Mouse (Mus musculus) frontal cortex, adult (tissue): ENCODE measurements around the gene Tspyl1.

Source experiments
- ATAC-seq: cut with Nextera tagmentation; 2 replicates; pipeline ENCODE4 v1.9.2; 2017; ENCODE audit warnings: mild to moderate bottlenecking, moderate library complexity, mixed read lengths; ENCODE audit not compliant: low TSS enrichment

Gene Tspyl1

DNA sequence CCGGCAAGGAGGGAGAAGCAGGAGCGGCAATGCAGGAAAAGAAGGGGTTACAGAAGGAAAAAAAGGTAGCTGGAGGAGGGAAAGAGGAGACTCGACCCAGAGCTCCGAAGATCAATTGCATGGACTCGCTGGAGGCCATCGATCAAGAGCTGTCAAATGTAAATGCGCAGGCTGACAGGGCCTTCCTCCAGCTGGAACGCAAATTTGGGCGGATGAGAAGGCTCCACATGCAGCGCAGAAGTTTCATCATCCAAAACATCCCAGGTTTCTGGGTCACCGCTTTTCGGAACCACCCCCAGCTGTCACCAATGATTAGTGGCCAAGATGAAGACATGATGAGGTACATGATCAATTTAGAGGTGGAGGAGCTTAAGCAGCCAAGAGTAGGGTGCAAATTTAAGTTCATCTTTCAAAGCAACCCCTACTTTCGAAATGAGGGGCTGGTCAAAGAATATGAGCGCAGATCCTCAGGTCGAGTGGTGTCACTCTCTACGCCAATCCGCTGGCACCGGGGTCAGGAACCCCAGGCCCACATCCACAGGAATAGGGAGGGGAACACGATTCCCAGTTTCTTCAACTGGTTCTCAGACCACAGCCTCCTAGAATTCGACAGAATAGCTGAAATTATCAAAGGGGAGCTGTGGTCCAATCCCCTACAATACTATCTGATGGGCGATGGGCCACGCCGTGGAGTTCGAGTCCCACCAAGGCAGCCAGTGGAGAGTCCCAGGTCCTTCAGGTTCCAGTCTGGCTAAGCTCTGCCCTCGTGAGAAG lies 16.2 kb downstream of the Tspyl1 start:
- peak; percentile 12 for ATAC-seq

DNA sequence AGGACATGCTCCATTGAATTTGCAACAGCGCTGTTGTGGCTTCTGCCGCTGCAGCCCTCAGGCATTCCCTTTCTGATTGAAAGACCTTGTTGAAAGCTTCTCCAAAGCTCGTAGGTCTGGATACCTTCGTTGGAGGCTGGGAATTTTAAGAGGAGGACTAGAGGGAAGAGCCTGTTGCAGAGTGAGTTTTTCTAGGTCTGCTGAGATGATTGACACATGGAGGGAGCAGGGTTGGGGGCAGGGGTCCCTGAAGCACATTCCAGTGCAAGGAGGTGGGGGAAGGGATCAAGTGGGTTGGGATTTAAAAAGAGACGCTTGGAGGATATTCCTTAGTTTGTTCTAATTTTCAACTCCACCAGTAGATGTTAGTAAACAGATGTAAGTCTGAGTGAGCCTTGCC lies 18.4 kb downstream of the Tspyl1 start:
- no peak for ATAC-seq

DNA sequence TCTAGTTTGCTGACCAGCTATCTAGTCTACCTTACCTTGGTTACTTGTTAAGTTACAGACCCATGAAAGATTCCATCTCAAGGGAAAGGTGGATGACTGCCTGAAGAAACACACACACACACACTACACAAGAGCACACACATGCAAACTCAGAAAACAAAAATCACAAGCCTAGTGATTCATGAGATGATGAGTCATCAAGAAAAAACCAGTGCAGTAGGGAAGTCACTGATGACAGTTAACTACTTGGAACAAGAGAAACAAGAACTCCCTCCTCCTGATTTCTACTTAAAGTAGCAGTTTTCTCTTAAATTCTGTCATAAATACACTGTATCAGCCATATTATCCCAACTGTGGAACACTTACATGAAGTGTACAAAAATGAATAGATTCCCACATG lies 25.1 kb downstream of the Tspyl1 start:
- peak; percentile 62 for ATAC-seq

DNA sequence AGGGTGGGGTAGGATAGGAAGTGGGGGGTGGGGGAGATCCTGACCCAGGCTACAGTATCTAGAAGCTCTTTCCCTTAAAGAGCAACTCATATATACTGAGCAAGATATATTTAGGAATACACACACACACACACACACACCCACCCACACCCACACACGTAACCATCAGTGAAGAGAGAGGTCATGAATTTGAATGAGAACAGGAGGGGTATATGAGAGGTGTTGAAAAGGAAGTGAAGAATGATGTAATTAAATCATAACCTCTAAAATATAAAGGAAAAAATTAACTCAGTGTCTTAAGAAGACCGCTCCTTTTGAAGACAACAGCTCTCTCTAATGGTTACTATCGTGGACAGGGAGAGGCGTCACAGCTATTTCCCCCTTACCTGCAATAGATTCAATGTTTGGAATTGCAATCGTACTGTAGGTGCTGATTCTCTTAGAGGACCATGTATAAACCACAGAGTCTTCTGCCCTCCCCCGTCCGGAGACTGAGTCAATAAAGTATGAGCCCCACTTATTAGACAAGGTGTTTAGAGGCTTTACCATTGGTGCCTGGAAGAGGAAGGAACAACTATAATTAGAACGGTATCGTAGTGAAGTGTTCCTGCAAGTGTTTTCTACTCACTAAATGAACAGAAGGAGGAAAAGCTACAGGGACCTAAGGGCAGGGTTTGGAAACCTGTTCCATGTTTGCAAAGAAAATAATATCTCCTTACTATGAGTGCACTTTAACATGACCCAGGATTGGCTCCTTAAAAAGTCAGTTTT lies 28.1 kb downstream of the Tspyl1 start:
- ATAC-seq, result no peak

DNA sequence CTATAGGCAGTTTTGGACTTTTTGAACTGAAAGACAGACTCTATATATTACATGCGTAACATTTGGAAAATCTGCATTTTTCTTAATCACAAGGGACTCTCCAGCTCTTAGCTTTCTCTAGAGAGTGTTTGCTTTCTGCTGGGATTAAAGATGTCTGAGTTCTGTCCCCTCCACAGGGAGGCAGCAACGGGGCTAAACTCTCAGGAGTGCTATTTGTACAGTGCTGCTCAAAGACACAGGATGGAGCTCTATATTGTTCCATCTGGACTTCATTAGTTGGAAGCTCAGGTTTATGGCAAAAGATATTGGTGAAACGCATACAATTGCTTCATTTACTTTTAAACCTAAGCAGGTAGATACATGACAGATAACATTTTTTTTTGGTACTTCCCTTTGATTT lies 30.5 kb downstream of the Tspyl1 start:
- ATAC-seq, result peak; percentile 44

DNA sequence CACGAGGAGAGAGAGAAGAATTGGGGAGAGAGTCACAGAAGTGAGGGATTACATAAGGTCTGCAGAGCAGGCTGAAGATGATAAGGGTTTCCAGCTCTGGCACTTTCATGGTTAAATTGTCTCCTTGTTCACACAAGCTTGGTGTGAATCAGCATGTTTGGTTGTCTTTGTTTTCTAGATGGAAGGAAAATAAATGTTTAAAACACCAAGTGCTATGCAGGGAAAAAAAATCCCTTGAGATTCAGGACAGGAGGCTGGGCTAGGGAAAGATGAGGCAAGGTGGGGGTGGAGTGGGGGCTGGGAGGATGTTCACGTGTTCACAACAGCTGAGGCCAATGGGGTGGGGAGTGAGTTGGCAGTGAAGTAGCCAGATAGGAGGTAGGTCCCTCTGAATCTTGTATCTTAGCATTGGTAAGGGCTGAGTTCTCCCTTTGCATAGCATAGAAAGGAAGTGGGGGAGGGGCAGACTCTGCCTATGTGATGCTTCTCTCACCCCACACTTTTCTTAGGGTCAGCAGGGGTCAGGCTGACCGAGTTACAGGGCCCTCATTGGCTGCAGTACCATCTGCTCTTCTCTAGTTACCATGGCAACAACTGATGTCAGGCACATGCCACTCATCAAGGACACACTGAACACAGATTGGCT lies 34.7 kb downstream of the Tspyl1 start:
- peak; percentile 86 for ATAC-seq

DNA sequence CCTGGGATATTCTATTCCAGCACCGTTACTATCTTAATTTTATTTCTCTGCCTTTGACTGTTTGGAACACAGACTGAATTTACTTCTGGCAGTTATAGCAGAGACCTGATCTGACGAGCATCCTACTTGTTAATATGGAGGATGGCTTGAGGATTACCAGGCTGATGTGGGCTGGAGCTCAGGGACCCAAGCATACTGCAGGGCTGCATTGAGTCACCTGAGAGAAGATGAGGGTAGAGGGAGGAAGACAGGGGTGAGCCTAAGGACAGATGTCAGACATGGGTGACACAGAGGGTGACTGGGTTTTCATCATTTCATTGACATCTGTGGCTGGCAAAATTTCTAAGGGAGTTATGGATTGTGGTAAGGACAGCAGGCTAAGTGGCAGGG lies 35.2 kb downstream of the Tspyl1 start:
- ATAC-seq, result no peak; the same call in 1 of the 2 replicates

DNA sequence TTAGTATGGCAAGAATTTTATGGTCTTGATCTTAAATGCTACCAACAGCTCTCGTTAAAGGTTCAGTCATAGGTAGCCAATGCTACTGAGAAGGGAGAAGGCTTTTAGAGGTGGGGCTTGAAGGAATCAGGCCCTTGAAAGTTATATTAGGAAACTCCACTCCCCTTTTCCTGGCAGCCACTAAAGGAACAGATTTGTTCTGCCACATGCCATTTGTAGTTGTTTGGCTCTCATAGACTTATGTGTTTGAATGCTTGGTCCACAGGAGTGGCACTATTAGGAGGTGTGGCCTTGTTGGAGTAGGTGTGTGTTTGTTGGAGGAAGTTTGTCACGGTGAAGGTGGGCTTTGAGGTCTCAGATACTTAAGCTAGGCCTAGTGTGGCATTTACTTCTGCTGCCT lies 38.8 kb downstream of the Tspyl1 start:
- ATAC-seq, result no peak

DNA sequence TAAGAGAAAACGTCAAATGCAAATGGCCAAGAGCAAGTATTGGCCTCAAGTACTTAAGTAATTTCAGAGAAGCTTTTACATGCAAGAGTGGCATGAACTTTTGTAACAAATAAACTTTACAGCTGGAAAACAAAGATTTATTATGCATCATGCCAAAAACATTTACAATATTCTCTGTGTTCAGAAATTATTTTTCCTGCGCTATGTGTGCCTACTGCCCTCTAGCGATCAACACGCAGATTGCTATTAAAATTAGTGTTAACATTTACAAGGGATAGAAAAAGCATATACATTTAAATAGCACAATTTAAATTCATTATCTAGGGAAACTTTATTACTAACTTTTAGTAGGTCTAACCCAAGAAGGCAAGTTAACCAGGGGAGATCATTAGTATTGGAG lies 44.7 kb downstream of the Tspyl1 start:
- peak; percentile 45; the same call in 1 of the 2 replicates for ATAC-seq

DNA sequence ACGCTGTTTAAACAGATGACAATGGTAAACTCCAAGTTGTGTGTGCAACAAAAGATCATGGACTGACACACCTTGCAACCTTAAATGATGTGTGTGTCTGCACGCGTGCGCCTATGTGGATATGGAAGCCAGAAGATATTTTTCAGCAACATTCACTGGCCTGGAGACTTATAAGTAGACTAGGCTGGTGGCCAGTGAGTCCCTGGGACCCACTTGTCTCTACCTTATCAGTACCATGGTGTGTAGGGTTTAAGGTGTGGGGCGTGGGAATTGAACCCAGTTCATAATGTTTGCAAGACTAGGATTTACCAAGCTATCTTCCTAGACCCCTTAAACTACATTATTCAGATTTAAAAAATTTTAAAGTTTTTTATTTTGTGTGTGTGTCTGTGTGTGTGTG lies 45.2 kb downstream of the Tspyl1 start:
- no peak for ATAC-seq

DNA sequence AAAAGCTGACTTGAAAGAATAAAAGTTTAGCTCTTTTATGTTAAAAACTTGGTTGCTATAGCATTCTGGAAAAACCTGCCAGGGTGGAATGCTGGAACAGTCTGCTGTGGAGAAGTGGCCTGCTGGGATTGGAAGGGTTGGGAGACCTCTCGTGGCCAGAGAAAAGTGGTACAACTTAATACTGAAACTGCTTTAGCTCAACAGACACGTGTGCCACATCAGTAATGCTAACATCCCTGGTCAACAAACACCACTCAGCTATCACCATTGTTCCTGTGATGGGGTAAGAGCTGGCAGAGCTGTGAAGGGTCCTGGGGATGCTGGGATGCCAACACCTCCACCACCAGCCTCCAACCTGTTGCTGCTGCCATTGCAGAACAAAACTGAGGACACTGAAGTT lies 46.3 kb downstream of the Tspyl1 start:
- ATAC-seq, result peak; percentile 99
